8 mouse cellular contexts compared by ENCODE assay signal in the genomic region with DNA sequence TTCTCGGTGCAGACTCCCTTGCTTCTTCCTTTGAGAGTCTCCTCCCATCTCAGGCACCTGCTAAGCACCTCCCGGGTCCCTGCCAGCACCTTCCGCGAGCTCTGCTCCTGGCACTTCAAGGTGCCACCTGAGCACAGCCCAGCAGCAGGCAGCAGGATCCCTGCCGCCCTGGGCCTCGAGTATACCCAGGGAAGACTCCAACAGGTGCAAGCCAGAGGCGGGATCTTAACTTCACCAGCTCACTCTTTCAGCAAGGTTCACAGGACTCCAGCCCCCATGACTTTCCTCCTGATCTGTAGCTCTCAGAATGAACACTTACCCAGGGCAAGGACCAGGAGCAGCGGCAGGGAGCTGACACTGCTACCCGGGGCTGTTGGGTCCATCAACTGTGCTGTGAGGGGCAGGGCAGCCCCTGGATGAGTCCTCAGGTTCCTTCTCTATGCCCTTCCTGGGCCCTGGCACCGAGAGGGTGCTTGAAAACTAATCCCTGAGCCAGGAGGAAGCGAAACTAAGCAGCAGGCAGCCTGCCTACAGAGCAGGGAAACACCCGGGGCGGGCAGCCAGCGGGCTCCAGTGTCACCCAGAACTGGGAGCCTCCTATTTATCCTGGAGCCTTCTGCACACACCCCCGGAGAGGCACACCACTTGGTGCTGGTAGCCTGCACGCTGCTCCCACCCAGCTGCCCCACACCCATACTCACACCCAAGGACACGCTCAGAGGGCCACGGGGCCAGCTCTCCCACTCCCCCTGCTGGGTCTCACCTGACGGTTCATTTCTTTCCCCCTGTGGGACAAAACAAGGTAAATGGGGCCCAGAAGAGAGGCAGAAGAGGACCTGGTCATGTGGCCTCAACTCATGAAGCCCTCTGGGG. TPM values are rescaled to one million over a fixed set of nuclear protein-coding genes. Genes with fewer than 3 reads are reported as not detected.
DNase-seq lines count a peak whose midpoint lies in the region; ATAC-seq and TF ChIP-seq lines count a peak whose summit lies in the region.

Gene Btc, minus strand, starts transcription at position 656 of the 873 bp plus-strand sequence.

- DNase-seq in 3134 (ENCODE audit: extremely low read depth, insufficient read length, low spot score) = peak; percentile 80
- peak; percentile 17 for DNase-seq in adrenal gland, adult 8-10 months
- peak; percentile 20 for DNase-seq in fibroblast of lung, adult 2 months (ENCODE audit: low read depth)
- peak; percentile 72 for DNase-seq in kidney, postnatal 10 days
- peak; percentile 5 to 11 (median 6) for DNase-seq in liver, embryonic 14.5 days (ENCODE audit: low read depth in 3 of 3, low spot score in 3 of 3)
- peak; percentile 28 for DNase-seq in neural tube, embryonic 10.5 days (ENCODE audit: extremely low spot score, low spot score)

- H3K4me3 ChIP-seq in heart, embryonic 14.5 days (ENCODE audit: control insufficient read depth in 1 of 2, insufficient read depth in 1 of 2, low read depth in 1 of 2, low read length in 2 of 2) = peak within 1 kb of the TSS; percentile 55 to 65
- H3K4me3 ChIP-seq in liver, embryonic 14.5 days (ENCODE audit: insufficient read depth in 1 of 2, low read depth in 2 of 2, low read length in 2 of 2) = peak within 1 kb of the TSS; percentile 42 to 52
- H3K4me3 ChIP-seq in stomach, embryonic 15.5 days (replicated peaks) = peak within 1 kb of the TSS; percentile 42

- peak within 1 kb of the TSS; percentile 81 for H3K4me2 ChIP-seq in heart, embryonic 14.5 days (ENCODE audit: low read length)
- peak within 1 kb of the TSS; percentile 62 for H3K4me2 ChIP-seq in liver, embryonic 14.5 days (ENCODE audit: low read depth)
- H3K4me2 ChIP-seq in stomach, embryonic 15.5 days = peak within 1 kb of the TSS; percentile 64

- no peaks in the 10 kb centered on the region for H3K36me3 ChIP-seq in heart, embryonic 14.5 days (ENCODE audit: control insufficient read depth, insufficient read depth, low read length)
- H3K36me3 ChIP-seq in liver, embryonic 14.5 days (replicated peaks; ENCODE audit: control insufficient read depth, insufficient read depth, low read depth) = no peaks in the 10 kb centered on the region
- no peaks in the 10 kb centered on the region for H3K36me3 ChIP-seq in stomach, embryonic 15.5 days

- no peak for TF ChIP-seq EP300 in liver, embryonic 14.5 days (IDR thresholded peaks at IDR 0.05; ENCODE audit: low read depth)

- ATAC-seq in heart, embryonic 14.5 days (ENCODE audit: insufficient number of reproducible peaks, insufficient read depth, low FRiP score, low read depth) = peak; percentile 64; the same call in 1 of the 2 replicates
- ATAC-seq in liver, embryonic 14.5 days (ENCODE audit: insufficient read depth) = peak; percentile 70
- ATAC-seq in stomach, embryonic 15.5 days (ENCODE audit: insufficient read depth, low FRiP score, low read depth) = peak; percentile 91

- WGBS in heart, embryonic 14.5 days = 7% methylated on average over 19 of the region's 19 CpGs
- 7% methylated on average over 19 of the region's 19 CpGs for WGBS in liver, embryonic 14.5 days (ENCODE audit: insufficient replicate concordance)
- whole genome bisulfite sequencing in stomach, embryonic 15.5 days = 9% methylated on average over 19 of the region's 19 CpGs

- H3K9me3 ChIP-seq in heart, embryonic 14.5 days (ENCODE audit: control insufficient read depth, low read length) = no peaks in the 10 kb centered on the region
- no peaks in the 10 kb centered on the region for H3K9me3 ChIP-seq in liver, embryonic 14.5 days (ENCODE audit: control insufficient read depth, low read length)
- no peaks in the 10 kb centered on the region for H3K9me3 ChIP-seq in stomach, embryonic 15.5 days

- H3K4me1 ChIP-seq in heart, embryonic 14.5 days (ENCODE audit: control insufficient read depth in 2 of 2, insufficient read depth in 2 of 2, low read length in 2 of 2) = no peaks in the 10 kb centered on the region; a peak in 1 of 4 replicates
- no peaks in the 10 kb centered on the region for H3K4me1 ChIP-seq in liver, embryonic 14.5 days (replicated peaks; ENCODE audit: control insufficient read depth in 2 of 2, insufficient read depth in 2 of 2, low read length in 1 of 2)
- H3K4me1 ChIP-seq in stomach, embryonic 15.5 days = peaks cover 8% of the 10 kb centered on the region; the same call in 1 of the 2 replicates

- H3K9ac ChIP-seq in heart, embryonic 14.5 days (ENCODE audit: low read length) = peak within 1 kb of the TSS; percentile 85
- H3K9ac ChIP-seq in liver, embryonic 14.5 days (replicated peaks) = peak within 1 kb of the TSS; percentile 44
- peak within 1 kb of the TSS; percentile 37 for H3K9ac ChIP-seq in stomach, embryonic 15.5 days

- TF ChIP-seq CTCF in liver, embryonic 14.5 days (IDR thresholded peaks at IDR 0.05; ENCODE audit: low read depth) = peak; percentile 68

- no peaks in the 10 kb centered on the region for H3K27me3 ChIP-seq in heart, embryonic 14.5 days (ENCODE audit: control insufficient read depth, insufficient read depth, low read length)
- H3K27me3 ChIP-seq in liver, embryonic 14.5 days (ENCODE audit: control insufficient read depth, insufficient read depth, low read length) = no peaks in the 10 kb centered on the region
- no peaks in the 10 kb centered on the region for H3K27me3 ChIP-seq in stomach, embryonic 15.5 days (replicated peaks)

- H3K27ac ChIP-seq in heart, embryonic 14.5 days (replicated peaks in 1 of 2; ENCODE audit: control insufficient read depth in 1 of 2, insufficient read depth in 1 of 2, low read depth in 2 of 2, low read length in 2 of 2) = peak within 1 kb of the TSS in 1 of 2 experiments; percentile 41; a peak in 1 of 4 replicates
- H3K27ac ChIP-seq in liver, embryonic 14.5 days = no peak within 1 kb of the TSS
- H3K27ac ChIP-seq in stomach, embryonic 15.5 days = peak within 1 kb of the TSS; percentile 66

RNA-seq across cellular contexts. Expression of gene Btc, which starts in this region (rescaled TPM):
- 1 to 10 TPM in 2 of 4 experiments, under 1 TPM in 2; 0.59 to 1.7 (median 0.99) TPM for total RNA-seq in adrenal gland, adult 8-10 months (2022)
- 1.7 and 2.2 TPM in 2 replicates for polyA plus RNA-seq in heart, embryonic 14.5 days (2014; fragmentation: Nextera tagmentation; extraction: Ambion mirVana)
- 0.13 and 0.23 TPM in 2 replicates for polyA plus RNA-seq in liver, embryonic 14.5 days (2012; rRNA removed)
- polyA plus RNA-seq in liver, embryonic 14.5 days (2014; fragmentation: Nextera tagmentation; extraction: Ambion mirVana) = 0.37 and 0.38 TPM in 2 replicates
- 5.4 TPM in 2 replicates for polyA plus RNA-seq in stomach, embryonic 15.5 days (2015; fragmentation: Nextera tagmentation; extraction: Ambion mirVana)

Comparison
In these comparisons a context has a peak if more than half of its experiments do, and no peak if none do; other contexts are left out.
1. Peak in DNase-seq, ATAC-seq, H3K4me3 ChIP-seq, H3K9ac ChIP-seq and H3K4me2 ChIP-seq in liver, embryonic 14.5 days; RNA of the gene not detected or under 1 TPM.
2. DNase-seq: peak in every context shown above with its lines; median percentile 80 in 3134; 72 in kidney, postnatal 10 days; 28 in neural tube, embryonic 10.5 days; 20 in fibroblast of lung, adult 2 months; 17 in adrenal gland, adult 8-10 months; 6 in liver, embryonic 14.5 days.